Mouse (Mus musculus): ENCODE measurements around the gene Gabrb1.

- no peak for TF ChIP-seq CTCF (IDR thresholded peaks at IDR 0.05; ENCODE audit: low read depth, low read length)
- no peak for TF ChIP-seq GATA1 (IDR thresholded peaks at IDR 0.05; ENCODE audit: borderline replicate concordance, low read length)
Measured at GRCm38 (mm10) chr5:71699696-71700467, 42.0 kb downstream of the Gabrb1 start.

Data from G1E (cell line).